Mouse (Mus musculus) hindbrain, postnatal 0 days (tissue): ENCODE data around the gene Ugt2b37. TPM values are rescaled to one million over a fixed set of nuclear protein-coding genes. Genes with fewer than 3 reads are reported as not detected.
"Not testable (repeated sequence)": the region's sequence is repeated elsewhere in the genome, so short reads cannot be mapped to it uniquely, and the experiment has no call there.

ENCODE experiments used
- ATAC-seq: fragments of 200-750 bp; cut with Nextera tagmentation; 2 replicates; pipeline ENCODE4 v1.8.0; 2017; ENCODE audit warnings: mild to moderate bottlenecking, moderate TSS enrichment, moderate library complexity
- DNase-seq: peaks from one replicate; pipeline ENCODE4 v3.0.0-alpha.2; 2015; ENCODE audit warnings: low spot score
- H3K27ac ChIP-seq: fragments of 300-500 bp; sonication (generic); 2 replicates; pipeline ENCODE4 v1.5.1; 2014; ENCODE audit warnings: mild to moderate bottlenecking
- H3K27me3 ChIP-seq: fragments of 300-500 bp; sonication (generic); 2 replicates; pipeline ENCODE4 v1.6.1; 2014; ENCODE audit warnings: low read length, mixed read lengths; ENCODE audit not compliant: insufficient read depth
- H3K36me3 ChIP-seq: fragments of 300-500 bp; sonication (generic); 2 replicates; pipeline ENCODE4 v1.6.1; 2014; ENCODE audit warnings: low read length, mixed read lengths; ENCODE audit not compliant: insufficient read depth
- H3K4me1 ChIP-seq: fragments of 300-500 bp; sonication (generic); 2 replicates; pipeline ENCODE4 v1.6.1; 2014; ENCODE audit warnings: antibody characterized with exemption, low read length, mixed read lengths; ENCODE audit not compliant: insufficient read depth
- H3K4me2 ChIP-seq: fragments of 300-500 bp; sonication (generic); 2 replicates; pipeline ENCODE4 v1.6.1; 2014; ENCODE audit warnings: low read depth, mild to moderate bottlenecking, low read length, moderate library complexity, mixed read lengths
- H3K4me3 ChIP-seq: fragments of 300-500 bp; sonication (generic); 2 replicates; pipeline ENCODE4 v1.5.1; 2014; ENCODE audit warnings: low read length
- H3K9ac ChIP-seq: fragments of 300-500 bp; sonication (generic); replicated peaks from 2 replicates; pipeline ENCODE4 v1.6.1; 2014; ENCODE audit warnings: mild to moderate bottlenecking, low read length, moderate library complexity, mixed read lengths
- H3K9me3 ChIP-seq: fragments of 300-500 bp; sonication (generic); 2 replicates; pipeline ENCODE4 v1.6.1; 2016; ENCODE audit warnings: low read length, mixed read lengths
- CTCF ChIP-seq: IDR thresholded peaks from 2 replicates; pipeline ENCODE4 v1.5.1; 2016; ENCODE audit warnings: antibody characterized with exemption, control low read depth, low read depth
- WGBS: fragments of 180-500 bp; shearing (Covaris S2); extraction: QIAGEN DNeasy Blood & Tissue Kit; methylation state at CpG from one replicate; pipeline ENCODE4 v1.1.7; 2014; 5-methylcytosine and 5-hydroxymethylcytosine counted together
- polyA plus RNA-seq: library from polyadenylated mRNA; unstranded; fragments of >200 nt; fragmentation: Nextera tagmentation; extraction: Ambion mirVana; gene quantifications from 2 replicates; pipeline ENCODE4 v1.2.1, GENCODE M21; 2015
- total RNA-seq: library from RNA; depleted of rRNA; stranded (reverse); fragments of >200 nt; gene quantifications from 2 replicates; pipeline ENCODE4 v1.2.3, GENCODE M21; 2014; rRNA removed

The Ugt2b37 gene
- total RNA-seq (not detected in 2 replicates), polyA plus RNA-seq (not detected in 2 replicates)

GRCm38 (mm10) chr5:87254676-87255075, at the start of gene Ugt2b37:
TSS of gene Ugt2b37 (minus strand) at chr5:87254804.
- not testable (repeated sequence) for ATAC-seq, H3K9ac ChIP-seq, H3K27me3 ChIP-seq, H3K9me3 ChIP-seq, H3K4me3 ChIP-seq, DNase-seq, H3K4me1 ChIP-seq, H3K36me3 ChIP-seq, H3K4me2 ChIP-seq, H3K27ac ChIP-seq
- 84% methylated on average over 3 of the region's 3 CpGs for WGBS

GRCm38 (mm10) chr5:87286180-87286579, 31.6 kb upstream of the Ugt2b37 start:
- not testable (repeated sequence) for H3K27ac ChIP-seq, H3K9me3 ChIP-seq, H3K9ac ChIP-seq, H3K4me1 ChIP-seq, DNase-seq, ATAC-seq, H3K4me3 ChIP-seq, H3K36me3 ChIP-seq, H3K27me3 ChIP-seq, H3K4me2 ChIP-seq
- WGBS, result 80% methylated on average over 4 of the region's 4 CpGs

GRCm38 (mm10) chr5:87275986-87276385, 21.4 kb upstream of the Ugt2b37 start:
- not testable (repeated sequence) for H3K36me3 ChIP-seq, ATAC-seq, H3K4me3 ChIP-seq, DNase-seq, H3K9ac ChIP-seq, H3K9me3 ChIP-seq, H3K27me3 ChIP-seq, H3K27ac ChIP-seq, H3K4me1 ChIP-seq, H3K4me2 ChIP-seq
- 86% methylated on average over 4 of the region's 4 CpGs for WGBS

- 93% methylated on average over 6 of the region's 6 CpGs for WGBS
- no peak for ATAC-seq
Observed at GRCm38 (mm10) chr5:87275581-87275980, 21.0 kb upstream of the Ugt2b37 start.

GRCm38 (mm10) chr5:87255831-87256230, 1.2 kb upstream of the Ugt2b37 start:
- no peak overlapping the region for H3K4me2 ChIP-seq
- WGBS, result 82% methylated on average over 3 of the region's 3 CpGs
- no peaks in the 10 kb centered on the region for H3K4me1 ChIP-seq
- H3K27me3 ChIP-seq, result no peaks in the 10 kb centered on the region
- no peak for ATAC-seq
- no peak overlapping the region for H3K27ac ChIP-seq
- no peak overlapping the region for H3K9ac ChIP-seq
- no peak for TF ChIP-seq CTCF
- DNase-seq, result no peak
- no peak overlapping the region for H3K4me3 ChIP-seq
- H3K9me3 ChIP-seq, result no peaks in the 10 kb centered on the region
- no peaks in the 10 kb centered on the region for H3K36me3 ChIP-seq

More at GRCm38 (mm10) chr5:87275581-87275980, 21.0 kb upstream of the Ugt2b37 start:
- no peak for TF ChIP-seq CTCF
- Histone ChIP-seq H3K4me2 (no peak overlapping the region), H3K27ac (no peak overlapping the region), H3K4me3 (no peak overlapping the region), H3K27me3 (no peaks in the 10 kb centered on the region), H3K4me1 (no peaks in the 10 kb centered on the region), H3K9me3 (no peaks in the 10 kb centered on the region), H3K9ac (no peak overlapping the region), H3K36me3 (no peaks in the 10 kb centered on the region)
- DNase-seq, result no peak

GRCm38 (mm10) chr5:87242140-87242539, 12.5 kb downstream of the Ugt2b37 start:
- H3K27ac ChIP-seq, H3K9me3 ChIP-seq: not testable (repeated sequence)

GRCm38 (mm10) chr5:87196430-87196829, 58.2 kb downstream of the Ugt2b37 start:
- WGBS, result 71% methylated on average over 2 of the region's 2 CpGs
- ATAC-seq, H3K36me3 ChIP-seq, H3K4me1 ChIP-seq, H3K9ac ChIP-seq, H3K4me3 ChIP-seq, H3K9me3 ChIP-seq, H3K27me3 ChIP-seq, DNase-seq, H3K4me2 ChIP-seq, H3K27ac ChIP-seq: not testable (repeated sequence)

More at GRCm38 (mm10) chr5:87242140-87242539, 12.5 kb downstream of the Ugt2b37 start:
- not testable (repeated sequence) for H3K4me1 ChIP-seq, H3K36me3 ChIP-seq, ATAC-seq, H3K4me3 ChIP-seq, DNase-seq, H3K27me3 ChIP-seq, H3K4me2 ChIP-seq, H3K9ac ChIP-seq

Other genes with a start within 250 kb of the Ugt2b37 start
- gene Ugt2b36, start 162.2 kb downstream of the Ugt2b37 start, total RNA-seq, result not detected in 2 replicates
- 0.13 TPM in 1 of 2 replicates, not detected in the other for gene Ugt2b36, start 162.2 kb downstream of the Ugt2b37 start, polyA plus RNA-seq
- gene Ugt2b5, start 114.5 kb downstream of the Ugt2b37 start, total RNA-seq, result not detected in 2 replicates
- 0.13 TPM in 1 of 2 replicates, not detected in the other for gene Ugt2b5, start 114.5 kb downstream of the Ugt2b37 start, polyA plus RNA-seq
- not detected in 2 replicates for gene Ugt2a3, start 82.4 kb upstream of the Ugt2b37 start, total RNA-seq
- not detected in 2 replicates for gene Ugt2a3, start 82.4 kb upstream of the Ugt2b37 start, polyA plus RNA-seq
- not detected in 2 replicates for gene Ugt2b38, start 169.4 kb upstream of the Ugt2b37 start, total RNA-seq
- gene Ugt2b38, start 169.4 kb upstream of the Ugt2b37 start, polyA plus RNA-seq, result not detected in 2 replicates
- gene Ugt2a2, start 227.5 kb upstream of the Ugt2b37 start, total RNA-seq, result 0.36 TPM in 1 of 2 replicates, not detected in the other
- 0.14 TPM in 1 of 2 replicates, not detected in the other for gene Ugt2a2, start 227.5 kb upstream of the Ugt2b37 start, polyA plus RNA-seq
- not detected in 2 replicates for gene Gm43638, start 232.0 kb upstream of the Ugt2b37 start, total RNA-seq
- gene Gm43638, start 232.0 kb upstream of the Ugt2b37 start, polyA plus RNA-seq, result not detected in 2 replicates
- not detected in 2 replicates for gene Ugt2a1, start 236.1 kb upstream of the Ugt2b37 start, total RNA-seq
- gene Ugt2a1, start 236.1 kb upstream of the Ugt2b37 start, polyA plus RNA-seq, result not detected in 2 replicates